Mouse (Mus musculus): Measurements from ENCODE around the gene Apol9b.

GRCm38 (mm10) chr15:77784039-77784824 is 55.4 kb downstream of the Apol9b start:
- TF ChIP-seq POLR2A (IDR thresholded peaks at IDR 0.05; ENCODE audit: borderline replicate concordance, extremely low read depth, insufficient read depth, insufficient read length, poor library complexity, severe bottlenecking) (no peak), CTCF (IDR thresholded peaks at IDR 0.05; ENCODE audit: borderline replicate concordance, extremely low read depth, insufficient read depth, insufficient read length) (no peak)
